ENCODE assay signal across 24 mouse cellular contexts in the genomic region with DNA sequence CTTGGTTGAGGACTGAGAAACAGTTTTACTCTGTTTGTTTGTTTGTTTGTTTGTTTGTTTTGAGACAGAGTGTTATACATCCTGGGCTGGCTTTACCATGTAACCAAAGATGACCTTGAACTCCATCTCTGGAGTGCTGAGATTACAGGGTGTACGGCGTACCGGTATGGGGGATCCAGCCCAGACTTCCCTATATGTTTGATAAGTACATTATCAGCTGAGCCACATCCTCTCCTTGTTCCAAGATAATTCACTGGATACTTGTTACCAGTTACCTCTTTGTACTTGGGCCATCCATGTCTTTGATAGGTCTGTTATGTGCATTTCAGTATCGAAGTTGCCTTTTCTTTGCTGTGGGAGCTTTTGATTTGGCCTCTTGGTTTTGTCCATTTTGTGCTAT. TPM values are rescaled to one million over a fixed set of nuclear protein-coding genes. Genes with fewer than 3 reads are reported as not detected.
DNase-seq lines count a peak whose midpoint lies in the region; ATAC-seq and TF ChIP-seq lines count a peak whose summit lies in the region.
"Had no signal": no experiment of that assay in that cellular context is flagged by ENCODE, and none has a peak within 500 bp of the region (broad histone marks: within the 10 kb centered on the region; RNA-seq: fewer than 3 reads in every experiment).

No protein-coding gene starts in this region.

- no peak for TF ChIP-seq CTCF in MEL (IDR thresholded peaks at IDR 0.05 in 2 of 3, conservative IDR thresholded peaks at IDR 0.05 in 1 of 3; ENCODE audit: control insufficient read depth in 1 of 3, insufficient read depth in 1 of 3, low read depth in 2 of 3, low read length in 3 of 3, poor library complexity in 1 of 3, severe bottlenecking in 1 of 3)

- no peak overlapping the region for H3K9ac ChIP-seq in heart, embryonic 11.5 days (ENCODE audit: low read depth, low read length)
- no peak overlapping the region for H3K9ac ChIP-seq in heart, embryonic 12.5 days
- no peak overlapping the region for H3K9ac ChIP-seq in heart, embryonic 13.5 days
- H3K9ac ChIP-seq in MEL (ENCODE audit: control insufficient read depth, low read depth, low read length, poor library complexity, severe bottlenecking), result no peak overlapping the region

- H3K79me2 ChIP-seq in MEL (ENCODE audit: control insufficient read depth, insufficient read depth, low read length, poor library complexity), result peaks cover 14% of the 10 kb centered on the region

- no peaks in the 10 kb centered on the region for H3K36me3 ChIP-seq in heart, embryonic 11.5 days (ENCODE audit: control insufficient read depth, insufficient read depth, low read length)
- H3K36me3 ChIP-seq in heart, embryonic 12.5 days, result peaks cover 7% of the 10 kb centered on the region
- H3K36me3 ChIP-seq in heart, embryonic 13.5 days, result peaks cover 10% of the 10 kb centered on the region
- peaks cover 2 to 33% of the 10 kb centered on the region in 2 experiments; a peak in 3 of 4 replicates for H3K36me3 ChIP-seq in MEL (ENCODE audit: control insufficient read depth in 1 of 2, insufficient read depth in 2 of 2, low read length in 2 of 2)

- no peak for TF ChIP-seq RAD21 in MEL (IDR thresholded peaks at IDR 0.05; ENCODE audit: low read depth, low read length)

- peaks cover 19% of the 10 kb centered on the region for H3K4me1 ChIP-seq in heart, embryonic 11.5 days (ENCODE audit: control insufficient read depth, insufficient read depth, low read length)
- H3K4me1 ChIP-seq in heart, embryonic 12.5 days (replicated peaks), result peaks cover 21% of the 10 kb centered on the region
- H3K4me1 ChIP-seq in heart, embryonic 13.5 days, result peaks cover 29% of the 10 kb centered on the region
- peaks cover 17 to 28% of the 10 kb centered on the region in 2 experiments for H3K4me1 ChIP-seq in MEL (ENCODE audit: control insufficient read depth in 1 of 2, insufficient read depth in 2 of 2, low read length in 2 of 2)

- H3K27me3 ChIP-seq in heart, embryonic 11.5 days (ENCODE audit: control insufficient read depth, insufficient read depth, low read length), result no peaks in the 10 kb centered on the region
- no peaks in the 10 kb centered on the region for H3K27me3 ChIP-seq in heart, embryonic 12.5 days (replicated peaks)
- H3K27me3 ChIP-seq in heart, embryonic 13.5 days (replicated peaks), result no peaks in the 10 kb centered on the region
- H3K27me3 ChIP-seq in MEL (ENCODE audit: control insufficient read depth in 1 of 2, insufficient read depth in 2 of 2, low read length in 2 of 2), result no peaks in the 10 kb centered on the region
- H3K27me3 ChIP-seq: CH12.LX, Patski had no signal

- no peak for TF ChIP-seq POLR2A in MEL (IDR thresholded peaks at IDR 0.05; ENCODE audit: control insufficient read depth in 1 of 2, insufficient read depth in 1 of 2, low read depth in 1 of 2, low read length in 2 of 2, poor library complexity in 1 of 2)

- DNase-seq in heart, adult 18-20 months, result no peak
- no peak for DNase-seq in heart, postnatal 25 days (ENCODE audit: low spot score)
- no peak for DNase-seq in heart, postnatal 36 days
- peak; percentile 30 for DNase-seq in MEL (ENCODE audit: low read depth, low spot score)
- no peak for DNase-seq in retina, embryonic 14.5 days (ENCODE audit: low spot score)
- DNase-seq: adrenal gland, adult 2 months; adrenal gland, adult 8-10 months; adrenal gland, postnatal 10 days; adrenal gland, postnatal 14 days; adrenal gland, postnatal 25 days; adrenal gland, postnatal 36 days; B cell, adult 2 months; cerebellum, adult 11 months; cerebellum, adult 11-12 months; cerebellum, adult 18-20 months had no signal

- intact Hi-C loops in heart, postnatal 25 days (cut with DNase I), result no loop called here
- intact Hi-C loops in heart, postnatal 36 days (cut with DNase I), result no loop called here

- 58% methylated on average over 4 of the region's 4 CpGs for WGBS in heart, embryonic 11.5 days (ENCODE audit: insufficient replicate concordance)
- WGBS in heart, embryonic 12.5 days, result 57% methylated on average over 4 of the region's 4 CpGs
- WGBS in heart, embryonic 13.5 days, result 56% methylated on average over 4 of the region's 4 CpGs

- H3K9me3 ChIP-seq in heart, embryonic 11.5 days (replicated peaks; ENCODE audit: control insufficient read depth, low read length), result no peaks in the 10 kb centered on the region
- no peaks in the 10 kb centered on the region for H3K9me3 ChIP-seq in heart, embryonic 12.5 days (replicated peaks)
- H3K9me3 ChIP-seq in heart, embryonic 13.5 days, result no peaks in the 10 kb centered on the region
- H3K9me3 ChIP-seq in MEL (replicated peaks; ENCODE audit: insufficient read depth, low read length), result no peaks in the 10 kb centered on the region
- H3K9me3 ChIP-seq: G1E had no signal

- no peak for ATAC-seq in heart, embryonic 11.5 days (replicated peaks; ENCODE audit: insufficient number of reproducible peaks, low FRiP score, low TSS enrichment)
- no peak for ATAC-seq in heart, embryonic 12.5 days (ENCODE audit: insufficient number of reproducible peaks, low FRiP score)
- no peak for ATAC-seq in heart, embryonic 13.5 days (ENCODE audit: extremely low read depth, insufficient number of reproducible peaks, low FRiP score, low TSS enrichment)
- ATAC-seq: activated CD4-positive, CD25-positive, alpha-beta regulatory T cell, adult 4 months; CD4-positive, CD25-positive, alpha-beta regulatory T cell, adult 4 months; Patski had no signal

- peak; percentile 85 to 86 for TF ChIP-seq EP300 in MEL (IDR thresholded peaks at IDR 0.05; ENCODE audit: low read depth in 1 of 2, low read length in 2 of 2)

- no peak overlapping the region for H3K4me3 ChIP-seq in heart, embryonic 11.5 days (ENCODE audit: low read depth, low read length)
- H3K4me3 ChIP-seq in heart, embryonic 12.5 days, result no peak overlapping the region
- H3K4me3 ChIP-seq in heart, embryonic 13.5 days, result no peak overlapping the region
- H3K4me3 ChIP-seq in MEL (ENCODE audit: control insufficient read depth in 1 of 2, insufficient read depth in 1 of 2, low read depth in 2 of 2, low read length in 2 of 2), result no peak overlapping the region

- peak overlapping the region; percentile 54 for H3K27ac ChIP-seq in heart, embryonic 11.5 days (ENCODE audit: low read depth, low read length)
- H3K27ac ChIP-seq in heart, embryonic 12.5 days (ENCODE audit: poor library complexity, severe bottlenecking), result peak overlapping the region; percentile 75; the same call in 1 of the 2 replicates
- peak overlapping the region; percentile 56 for H3K27ac ChIP-seq in heart, embryonic 13.5 days (replicated peaks)
- H3K27ac ChIP-seq in MEL (ENCODE audit: control insufficient read depth, low read depth, low read length), result no peak overlapping the region

- no peak overlapping the region for H3K4me2 ChIP-seq in heart, embryonic 11.5 days
- no peak overlapping the region for H3K4me2 ChIP-seq in heart, embryonic 12.5 days
- H3K4me2 ChIP-seq in heart, embryonic 13.5 days, result no peak overlapping the region

TF ChIP-seq in MEL, 35 proteins besides CTCF, POLR2A, EP300 and RAD21 (continues in another document):
- TF ChIP-seq TCF12 (IDR thresholded peaks at IDR 0.05; ENCODE audit: low read depth, low read length) (peak; percentile 76), CHD1 (IDR thresholded peaks at IDR 0.05; ENCODE audit: low read depth, low read length) (no peak), TAL1 (IDR thresholded peaks at IDR 0.05; ENCODE audit: low read length) (peak; percentile 64), UBTF (IDR thresholded peaks at IDR 0.05; ENCODE audit: borderline replicate concordance, insufficient read depth, low read depth, low read length) (no peak), SMC3 (IDR thresholded peaks at IDR 0.05; ENCODE audit: low read depth, low read length) (no peak), RCOR1 (IDR thresholded peaks at IDR 0.05; ENCODE audit: low read depth, low read length) (peak; percentile 83; the same call in 1 of the 2 replicates), GABPA (IDR thresholded peaks at IDR 0.05; ENCODE audit: low read depth, low read length) (no peak), MXI1 (IDR thresholded peaks at IDR 0.05; ENCODE audit: low read depth, low read length) (no peak), GATA1 (IDR thresholded peaks at IDR 0.05; ENCODE audit: low read depth, low read length) (peak; percentile 90), MYB (IDR thresholded peaks at IDR 0.05; ENCODE audit: low read depth, low read length) (no peak), JUND (IDR thresholded peaks at IDR 0.05; ENCODE audit: low read depth, low read length) (no peak)

RNA-seq across cellular contexts. Expression of gene Osbpl2, which starts 14.1 kb away (rescaled TPM):
- polyA plus RNA-seq in heart, embryonic 11.5 days (2014; fragmentation: Nextera tagmentation; extraction: Ambion mirVana), result 33.4 and 36.1 TPM in 2 replicates
- 10 to 100 TPM; 32.9 to 36.0 TPM for total RNA-seq in heart, adult 18-20 months (2021)
- 37.2 and 37.5 TPM in 2 replicates for polyA plus RNA-seq in heart, embryonic 12.5 days (2016; fragmentation: Nextera tagmentation; extraction: Ambion mirVana)
- 10 to 100 TPM; 32.3 to 36.4 TPM for total RNA-seq in heart, postnatal 25 days (2021)
- 34.1 and 37.8 TPM in 2 replicates for polyA plus RNA-seq in heart, embryonic 13.5 days (2015; fragmentation: Nextera tagmentation; extraction: Ambion mirVana)
- 10 to 100 TPM; 36.0 to 36.2 TPM for total RNA-seq in heart, postnatal 36 days (2021)
- total RNA-seq in MEL (2012; rRNA removed), result 13.3 and 18.9 TPM in 2 replicates
- 10 to 100 TPM in 1 of 2 experiments, not detected in 1; 25.5 TPM for polyA plus RNA-seq in MEL (2012; ENCODE audit: insufficient read depth in 1 of 2, insufficient read length in 2 of 2, low read depth in 1 of 2, low replicate concordance in 2 of 2, missing spikeins in 1 of 2)

RNA-seq across cellular contexts. Expression of gene Hrh3, which starts 28.9 kb away (rescaled TPM):
- not detected in 2 replicates for polyA plus RNA-seq in heart, embryonic 11.5 days (2014; fragmentation: Nextera tagmentation; extraction: Ambion mirVana)
- not detected for total RNA-seq in heart, adult 18-20 months (2021)
- not detected in 2 replicates for polyA plus RNA-seq in heart, embryonic 12.5 days (2016; fragmentation: Nextera tagmentation; extraction: Ambion mirVana)
- total RNA-seq in heart, postnatal 25 days (2021), result not detected
- polyA plus RNA-seq in heart, embryonic 13.5 days (2015; fragmentation: Nextera tagmentation; extraction: Ambion mirVana), result not detected in 2 replicates
- under 1 TPM in 1 of 2 experiments, not detected in 1; 0.19 TPM for total RNA-seq in heart, postnatal 36 days (2021)
- total RNA-seq in MEL (2012; rRNA removed), result not detected in 2 replicates
- polyA plus RNA-seq in MEL (2012; ENCODE audit: insufficient read depth in 1 of 2, insufficient read length in 2 of 2, low read depth in 1 of 2, low replicate concordance in 2 of 2, missing spikeins in 1 of 2), result not detected
- total RNA-seq: adrenal gland, adult 2 months; adrenal gland, postnatal 14 days; CH12.LX had no signal
- polyA plus RNA-seq: activated CD4-positive, CD25-positive, alpha-beta regulatory T cell, adult 4 months; C2C12; CD4-positive, CD25-positive, alpha-beta regulatory T cell, adult 4 months; G1E had no signal

RNA-seq across cellular contexts. Expression of gene Adrm1, which starts 38.1 kb away (rescaled TPM):
- 121 and 126 TPM in 2 replicates for polyA plus RNA-seq in heart, embryonic 11.5 days (2014; fragmentation: Nextera tagmentation; extraction: Ambion mirVana)
- 10 to 100 TPM; 84.0 to 86.8 TPM for total RNA-seq in heart, adult 18-20 months (2021)
- polyA plus RNA-seq in heart, embryonic 12.5 days (2016; fragmentation: Nextera tagmentation; extraction: Ambion mirVana), result 150 and 154 TPM in 2 replicates
- 10 to 100 TPM; 73.1 to 83.5 TPM for total RNA-seq in heart, postnatal 25 days (2021)
- polyA plus RNA-seq in heart, embryonic 13.5 days (2015; fragmentation: Nextera tagmentation; extraction: Ambion mirVana), result 150 and 155 TPM in 2 replicates
- total RNA-seq in heart, postnatal 36 days (2021), result 10 to 100 TPM; 86.6 to 89.7 TPM
- 287 and 295 TPM in 2 replicates for total RNA-seq in MEL (2012; rRNA removed)
- polyA plus RNA-seq in MEL (2012; ENCODE audit: insufficient read depth in 1 of 2, insufficient read length in 2 of 2, low read depth in 1 of 2, low replicate concordance in 2 of 2, missing spikeins in 1 of 2), result 100 to 1,000 TPM in 1 of 2 experiments, not detected in 1; 312 TPM
